Mouse (Mus musculus) CH12.LX (cell line): ENCODE results near the gene Six1. TPM values are rescaled to one million over a fixed set of nuclear protein-coding genes. Genes with fewer than 3 reads are reported as not detected.
"Not testable (repeated sequence)": the region's sequence is repeated elsewhere in the genome, so short reads cannot be mapped to it uniquely, and the experiment has no call there.

Experiments used
- DNase-seq: peaks from one replicate; pipeline ENCODE4 v3.0.0-alpha.2; 2013; ENCODE audit errors: extremely low read depth
- H3K27ac ChIP-seq: 2 replicates; pipeline ENCODE4 v1.5.1; 2012; ENCODE audit warnings: low read depth, mild to moderate bottlenecking, control low read depth, moderate library complexity; ENCODE audit not compliant: insufficient read depth
- H3K27me3 ChIP-seq: replicated peaks from 2 replicates; pipeline ENCODE3; 2012; ENCODE audit warnings: inconsistent platforms
- H3K36me3 ChIP-seq, 2 experiments: replicated peaks in 1 of 2; 2 replicates each; pipeline versions ENCODE3 to v1.6.1; 2012; ENCODE audit warnings: inconsistent platforms in 1 of 2, low read length in 1 of 2, mild to moderate bottlenecking in 1 of 2, mixed read lengths in 1 of 2, moderate library complexity in 1 of 2; ENCODE audit not compliant: control insufficient read depth in 1 of 2, insufficient read depth in 1 of 2
- H3K4me1 ChIP-seq, 2 experiments: 2 replicates each; pipeline ENCODE4 v1.6.1; 2012; ENCODE audit warnings: inconsistent platforms in 1 of 2, moderate library complexity in 1 of 2; ENCODE audit not compliant: insufficient read depth in 2 of 2, control insufficient read depth in 1 of 2
- H3K4me2 ChIP-seq: 2 replicates; pipeline ENCODE4 v1.6.1; 2012; ENCODE audit warnings: low read depth, mild to moderate bottlenecking, control low read depth; ENCODE audit not compliant: poor library complexity, insufficient read depth, severe bottlenecking
- H3K4me3 ChIP-seq, 3 experiments: fragments of 150-350 bp in 1 of 3; sonication (generic) in 1 of 3; replicated peaks in 1 of 3; 2 replicates each; pipeline versions ENCODE3 to v1.5.1; 2011 to 2012; ENCODE audit warnings: low read depth in 2 of 3, low read length in 2 of 3, mild to moderate bottlenecking in 2 of 3, moderate library complexity in 2 of 3, control low read depth in 1 of 3, improper control_type of control experiment in 1 of 3, inconsistent platforms in 1 of 3, mixed read lengths in 1 of 3; ENCODE audit not compliant: poor library complexity in 1 of 3
- H3K79me2 ChIP-seq: replicated peaks from 2 replicates; pipeline ENCODE4 v1.6.1; 2012; ENCODE audit warnings: mild to moderate bottlenecking, moderate library complexity; ENCODE audit not compliant: control insufficient read depth, poor library complexity, insufficient read depth, severe bottlenecking; ENCODE audit errors: extremely low read depth
- H3K9ac ChIP-seq: 2 replicates; pipeline ENCODE4 v1.6.1; 2012; ENCODE audit warnings: low read depth, mild to moderate bottlenecking, control low read depth, moderate library complexity; ENCODE audit not compliant: insufficient read depth
- H3K9me3 ChIP-seq: replicated peaks from 2 replicates; pipeline ENCODE3; 2012; ENCODE audit warnings: low read length, inconsistent platforms, mixed read lengths
- BHLHE40 ChIP-seq: IDR thresholded peaks from 2 replicates; pipeline ENCODE4 v1.6.1; 2011; ENCODE audit warnings: mild to moderate bottlenecking, low read depth, low read length, improper control_type of control experiment
- CHD2 ChIP-seq: IDR thresholded peaks from 2 replicates; pipeline ENCODE4 v1.6.1; 2011; ENCODE audit warnings: low read length, improper control_type of control experiment
- E2F4 ChIP-seq: IDR thresholded peaks from 2 replicates; pipeline ENCODE4 v1.6.1; 2011; ENCODE audit warnings: low read depth, low read length, improper control_type of control experiment; ENCODE audit not compliant: insufficient replicate concordance
- ETS1 ChIP-seq: conservative IDR thresholded peaks from 2 replicates; pipeline ENCODE4 v1.6.1; 2012; ENCODE audit warnings: low read depth, mild to moderate bottlenecking, inconsistent platforms, low read length, improper control_type of control experiment, moderate library complexity
- GABPA ChIP-seq: IDR thresholded peaks from 2 replicates; pipeline ENCODE4 v1.6.1; 2012; ENCODE audit warnings: low read depth, low read length, improper control_type of control experiment, inconsistent platforms; ENCODE audit not compliant: insufficient replicate concordance
- HCFC1 ChIP-seq: IDR thresholded peaks from 2 replicates; pipeline ENCODE4 v1.6.1; 2012; ENCODE audit warnings: low read depth, mild to moderate bottlenecking, inconsistent platforms, low read length, improper control_type of control experiment
- JUN ChIP-seq: IDR thresholded peaks from 2 replicates; pipeline ENCODE4 v1.6.1; 2011; ENCODE audit warnings: low read depth, mild to moderate bottlenecking, low read length, improper control_type of control experiment, moderate library complexity; ENCODE audit not compliant: insufficient read depth
- KAT2A ChIP-seq: IDR thresholded peaks from 2 replicates; pipeline ENCODE4 v1.6.1; 2012; ENCODE audit warnings: low read length, improper control_type of control experiment, inconsistent platforms; ENCODE audit not compliant: insufficient replicate concordance
- MAFK ChIP-seq: IDR thresholded peaks from 2 replicates; pipeline ENCODE4 v1.6.1; 2011; ENCODE audit warnings: low read length, improper control_type of control experiment; ENCODE audit not compliant: insufficient replicate concordance
- MAZ ChIP-seq: IDR thresholded peaks from 2 replicates; pipeline ENCODE4 v1.6.1; 2012; ENCODE audit warnings: low read depth, mild to moderate bottlenecking, inconsistent platforms, low read length, improper control_type of control experiment, moderate library complexity
- MEF2A ChIP-seq: IDR thresholded peaks from 2 replicates; pipeline ENCODE4 v1.6.1; 2014; ENCODE audit warnings: low read depth, mild to moderate bottlenecking, inconsistent platforms, low read length, improper control_type of control experiment, borderline replicate concordance
- MYC ChIP-seq: IDR thresholded peaks from 2 replicates; pipeline ENCODE4 v1.6.1; 2011; ENCODE audit warnings: low read depth, mild to moderate bottlenecking, improper control_type of control experiment, low read length
- NELFE ChIP-seq: IDR thresholded peaks from 2 replicates; pipeline ENCODE4 v1.6.1; 2011; ENCODE audit warnings: low read depth, low read length, improper control_type of control experiment
- PAX5 ChIP-seq: IDR thresholded peaks from 2 replicates; pipeline ENCODE4 v1.6.1; 2012; ENCODE audit warnings: low read length, inconsistent platforms, mixed read lengths
- UBTF ChIP-seq: IDR thresholded peaks from 2 replicates; pipeline ENCODE4 v1.6.1; 2012; ENCODE audit warnings: low read depth, mild to moderate bottlenecking, inconsistent platforms, low read length, improper control_type of control experiment, moderate library complexity
- USF1 ChIP-seq: IDR thresholded peaks from 2 replicates; pipeline ENCODE4 v1.6.1; 2014; ENCODE audit warnings: low read depth, mild to moderate bottlenecking, inconsistent platforms, low read length, improper control_type of control experiment
- USF2 ChIP-seq: conservative IDR thresholded peaks from 2 replicates; pipeline ENCODE4 v1.6.1; 2011; ENCODE audit warnings: low read depth, low read length, improper control_type of control experiment
- ZC3H11A ChIP-seq: IDR thresholded peaks from 2 replicates; pipeline ENCODE4 v1.6.1; 2012; ENCODE audit warnings: low read depth, mild to moderate bottlenecking, inconsistent platforms, low read length, improper control_type of control experiment
- ZKSCAN1 ChIP-seq: IDR thresholded peaks from 2 replicates; pipeline ENCODE4 v1.6.1; 2012; ENCODE audit warnings: low read depth, inconsistent platforms, low read length, improper control_type of control experiment, borderline replicate concordance
- dilution Hi-C: fragments of 300-500 bp; cut with MboI; formaldehyde crosslinking; loops from 2 replicates; pipeline ENCODE4 v1.14.3; 2020; ENCODE audit warnings: low sequenced_read_pairs; ENCODE audit not compliant: extremely low pct_unique_long_range_greater_than_20kb, extremely low pct_ligation_motif_present
- in situ Hi-C: fragments of 300-500 bp; cut with MboI; formaldehyde crosslinking; loops from 3 replicates; pipeline ENCODE4 v1.14.3; 2019; ENCODE audit warnings: low sequenced_read_pairs, low pct_ligation_motif_present, low pct_unique_long_range_greater_than_20kb, mixed read lengths
- polyA plus RNA-seq: library from polyadenylated mRNA; unstranded; fragments of >175 nt; gene quantifications from 2 replicates; pipeline ENCODE4 v1.2.1, GENCODE M21; 2012; ENCODE audit warnings: low read depth; ENCODE audit not compliant: insufficient read length
- total RNA-seq, 2 experiments: library from RNA; depleted of rRNA; stranded (reverse); fragments of 300-350 nt in 1 of 2; fragments of >200 nt in 1 of 2; gene quantifications; 2 replicates each; pipeline ENCODE4 v1.2.3; 2012 to 2014

Six1 gene
- total and polyA plus RNA-seq, 3 experiments = 7.9 to 16.5 (median 9.5) TPM

DNA sequence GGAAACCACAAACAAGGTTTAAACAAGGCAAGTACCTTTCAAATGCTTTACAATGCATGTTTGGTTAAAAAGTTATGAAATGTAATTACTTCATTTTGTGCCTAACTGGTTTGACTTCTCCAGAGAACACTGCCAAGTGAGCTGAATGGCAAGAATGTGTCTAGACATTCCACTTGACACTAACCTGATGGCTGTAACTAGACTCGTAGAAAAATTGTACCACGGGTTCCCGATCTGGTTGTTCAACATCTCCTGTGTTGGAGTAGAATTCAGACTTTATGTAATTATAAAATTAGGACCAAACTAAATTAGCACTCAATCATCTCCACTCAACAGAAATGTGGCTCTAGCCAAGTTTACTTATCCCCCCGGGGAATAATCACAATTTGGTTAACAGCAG is 44.9 kb upstream of the Six1 start:
- no peaks in the 10 kb centered on the region for H3K79me2 ChIP-seq
- no peak overlapping the region for H3K4me3 ChIP-seq
- peaks cover 0 to 5% of the 10 kb centered on the region in 2 experiments; a peak in 1 of 4 replicates for H3K4me1 ChIP-seq
- H3K9me3 ChIP-seq = no peaks in the 10 kb centered on the region
- H3K9ac ChIP-seq = no peak overlapping the region
- in situ Hi-C loops = no loop called here
- no peak overlapping the region for H3K27ac ChIP-seq
- dilution Hi-C loops = no loop called here
- TF ChIP-seq KAT2A (no peak), USF2 (no peak), JUN (no peak), UBTF (no peak), CHD2 (no peak), ZKSCAN1 (no peak), MEF2A (no peak), GABPA (no peak), HCFC1 (no peak), E2F4 (no peak), MAZ (no peak), MYC (no peak), NELFE (no peak), MAFK (no peak), ZC3H11A (no peak), BHLHE40 (no peak), PAX5 (no peak), USF1 (no peak), ETS1 (no peak)
- H3K4me2 ChIP-seq = no peak overlapping the region
- DNase-seq = no peak
- peaks cover 7 to 32% of the 10 kb centered on the region in 2 experiments for H3K36me3 ChIP-seq
- no peaks in the 10 kb centered on the region for H3K27me3 ChIP-seq

DNA sequence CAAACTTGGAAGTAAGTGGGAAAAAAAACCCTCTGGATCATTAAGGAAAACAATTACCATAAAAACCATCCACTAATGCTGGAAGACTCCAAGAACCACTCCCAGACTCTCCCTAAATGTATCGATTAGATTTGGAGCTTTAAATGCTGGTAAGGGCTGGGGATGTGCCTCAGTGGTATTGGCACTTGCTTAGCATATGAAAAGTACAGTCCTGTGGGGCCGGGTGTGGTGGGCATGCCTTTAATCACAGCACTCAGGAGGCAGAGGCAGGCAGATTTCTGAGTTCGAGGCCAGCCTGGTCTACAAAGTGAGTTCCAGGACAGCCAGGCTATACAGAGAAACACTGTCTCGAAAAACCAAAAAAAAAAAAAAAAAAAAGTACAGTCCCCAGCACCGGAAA is 42.5 kb upstream of the Six1 start:
- H3K9ac ChIP-seq, H3K4me1 ChIP-seq, H3K27ac ChIP-seq, DNase-seq, H3K27me3 ChIP-seq, H3K4me2 ChIP-seq, H3K9me3 ChIP-seq, H3K4me3 ChIP-seq, in situ Hi-C loops, H3K79me2 ChIP-seq, dilution Hi-C loops: not testable (repeated sequence)
- H3K36me3 ChIP-seq = peaks cover 0 to 13% of the 10 kb centered on the region in 2 experiments
